Mouse (Mus musculus) hematopoietic stem cell, adult 5-6 weeks (primary cell): ENCODE measurements at regions not wholly inside any gene's neighbourhood (a gene's known extent, or its start where the extent isn't known, plus 50 kb on each side); places are given as distances from the start of the nearest gene placed in this dataset.

Experiments used
- ATAC-seq, 2 experiments: fragments of 125-278 bp in 1 of 2; replicated peaks in 1 of 2; 2 replicates each; pipeline ENCODE4 v1.8.0; 2016 to 2017; ENCODE audit warnings: inconsistent platforms in 2 of 2, mild to moderate bottlenecking in 2 of 2, moderate number of reproducible peaks in 2 of 2, low read depth in 1 of 2, moderate TSS enrichment in 1 of 2; ENCODE audit not compliant: low FRiP score in 2 of 2, poor library complexity in 2 of 2, severe bottlenecking in 2 of 2, insufficient read depth in 1 of 2, low TSS enrichment in 1 of 2

DNA sequence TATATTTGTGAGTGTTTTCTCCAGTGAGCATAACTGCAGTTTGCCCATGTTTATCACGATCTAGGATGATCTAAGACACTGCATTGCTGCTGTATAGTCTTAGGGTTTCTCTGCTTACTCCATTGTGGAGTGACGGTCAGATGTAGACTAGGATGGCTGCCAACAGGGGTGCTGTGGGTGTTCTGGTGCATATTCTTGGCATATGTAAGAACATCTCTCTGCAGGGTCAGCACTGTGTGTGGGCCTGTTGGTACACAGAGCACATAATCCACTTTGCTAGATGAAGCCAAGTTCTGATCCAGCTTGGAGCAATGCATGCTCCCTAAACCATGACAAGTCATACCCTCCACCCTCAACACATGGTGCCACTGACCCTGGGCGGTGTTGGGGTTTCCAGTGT lies 375.4 kb downstream of the Glrx3 start:
- ATAC-seq: no peak

DNA sequence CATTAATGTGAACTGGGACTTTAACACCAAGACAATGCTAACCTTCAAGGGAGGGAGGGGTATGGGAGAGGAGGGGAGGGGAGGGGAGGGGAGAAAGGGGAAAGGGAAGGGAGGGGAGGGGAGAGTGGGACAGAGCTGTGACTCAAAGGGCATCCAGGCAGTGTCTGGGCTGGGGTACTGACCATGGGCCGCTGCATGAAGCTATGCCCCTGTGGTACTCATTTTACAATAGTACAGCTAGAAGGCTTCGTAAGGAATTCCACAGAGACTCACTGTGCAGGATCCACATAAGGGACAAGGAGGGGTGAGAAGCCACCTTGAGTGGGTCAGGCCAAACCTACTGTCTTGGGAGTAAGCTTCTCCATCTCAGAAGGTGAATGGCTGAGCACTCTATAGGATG lies 403.1 kb downstream of the Glrx3 start:
- ATAC-seq: no peak

DNA sequence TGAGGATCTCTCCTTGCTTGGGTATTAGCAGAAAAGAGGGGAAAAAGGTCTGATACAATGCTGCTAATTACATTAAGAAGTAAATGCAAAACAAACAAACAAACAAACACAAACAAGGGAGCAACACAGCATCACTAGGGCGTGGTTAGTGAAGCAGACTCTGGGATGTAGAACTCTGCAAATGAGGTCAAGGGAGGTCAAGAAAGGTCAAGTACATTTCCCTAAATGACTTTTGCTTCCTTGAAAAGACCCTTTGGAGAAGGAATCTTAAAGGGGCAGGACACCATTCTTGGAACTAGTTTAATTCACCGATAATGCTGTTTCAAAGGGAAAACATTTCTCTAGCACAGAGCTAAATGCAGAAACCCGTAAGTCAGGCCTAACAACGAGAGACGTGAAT lies 403.6 kb downstream of the Glrx3 start:
- no peak for ATAC-seq

DNA sequence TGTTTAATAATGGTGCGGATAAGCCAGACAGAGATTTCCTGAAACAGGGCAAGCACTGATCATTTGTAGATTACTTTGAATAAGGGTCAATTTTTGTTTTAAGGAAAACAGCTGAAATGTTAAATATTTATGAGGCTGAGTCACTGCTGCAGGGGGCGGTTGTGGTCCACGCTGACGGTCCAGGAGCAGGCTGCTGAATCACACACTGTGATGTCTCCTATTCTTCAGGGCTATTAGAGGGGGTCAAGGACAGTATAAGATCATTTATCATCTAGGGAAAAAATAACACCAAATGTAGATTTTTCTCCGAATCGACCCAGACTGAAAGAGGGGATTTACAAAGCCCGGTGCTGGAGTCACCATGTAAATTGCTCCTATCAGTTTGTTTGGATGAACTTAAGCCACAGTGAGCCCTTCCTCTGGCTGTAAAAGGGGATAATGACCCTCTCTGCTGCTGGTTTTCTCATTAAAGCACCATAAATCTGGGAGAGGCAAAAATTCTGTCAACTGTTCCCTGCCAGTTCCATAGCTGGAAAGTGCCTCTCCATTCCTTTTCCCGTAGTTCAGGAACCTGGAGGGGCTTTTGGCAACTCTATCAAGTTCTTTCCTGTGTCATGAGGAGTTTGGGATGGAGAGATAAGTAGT lies 404.2 kb downstream of the Glrx3 start:
- ATAC-seq: no peak

DNA sequence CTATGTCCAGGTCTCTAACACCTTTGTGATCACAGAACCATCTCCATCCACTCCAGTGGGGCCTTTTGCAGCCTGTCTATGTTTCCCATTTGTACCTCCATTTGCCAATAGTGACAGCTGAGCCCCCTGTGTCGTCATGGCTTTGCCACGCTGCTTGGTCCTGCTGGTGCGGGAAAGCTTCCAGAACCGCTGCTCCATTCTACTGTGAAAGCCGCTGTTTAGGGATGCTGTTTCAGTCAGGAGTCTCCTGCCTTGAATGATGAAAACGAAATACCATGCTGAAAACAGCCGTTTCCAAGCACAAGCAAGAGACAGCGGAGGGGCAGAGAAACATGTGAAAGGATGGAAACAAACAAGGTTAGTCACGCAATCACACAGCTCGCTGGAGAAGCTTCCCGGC lies 410.4 kb downstream of the Glrx3 start:
- ATAC-seq: no peak

DNA sequence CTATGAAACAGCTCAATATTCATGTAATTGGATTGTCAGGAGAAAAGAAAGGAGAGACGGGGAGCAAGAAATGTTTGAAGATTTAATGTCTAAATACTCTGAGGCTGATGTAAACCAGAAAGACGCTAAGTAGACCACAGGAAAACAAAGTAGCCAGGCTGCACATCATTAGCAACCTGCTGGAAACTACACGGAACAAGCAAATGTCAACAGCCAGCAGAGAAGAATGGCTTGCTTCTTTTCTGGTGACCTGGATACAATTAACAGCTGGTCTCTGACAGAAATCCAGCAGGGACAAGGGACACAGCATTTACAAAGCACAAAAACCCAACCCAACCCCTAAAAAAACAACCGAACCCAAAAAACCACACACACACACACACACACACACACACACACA lies 413.6 kb downstream of the Glrx3 start:
- no peak for ATAC-seq

DNA sequence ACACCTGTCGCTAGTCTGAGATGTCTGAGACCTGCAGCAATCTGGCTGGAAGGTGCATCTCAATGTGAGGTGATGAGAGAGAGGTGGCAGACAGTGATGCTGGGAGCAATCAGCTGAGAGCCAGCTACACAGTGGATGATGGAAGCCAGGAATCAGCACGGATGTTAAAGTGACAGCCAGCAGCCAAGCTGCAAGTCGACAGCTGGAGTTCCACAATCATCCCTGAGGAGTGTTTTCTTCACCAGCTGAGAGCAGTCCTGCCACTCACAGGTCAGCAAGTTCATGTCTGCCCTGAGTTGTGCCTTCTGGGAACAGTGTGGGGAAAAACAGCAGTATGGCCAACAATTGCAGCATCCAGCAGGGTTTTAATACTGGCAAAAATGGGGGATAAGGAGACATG lies 422.3 kb downstream of the Glrx3 start:
- no peak for ATAC-seq

DNA sequence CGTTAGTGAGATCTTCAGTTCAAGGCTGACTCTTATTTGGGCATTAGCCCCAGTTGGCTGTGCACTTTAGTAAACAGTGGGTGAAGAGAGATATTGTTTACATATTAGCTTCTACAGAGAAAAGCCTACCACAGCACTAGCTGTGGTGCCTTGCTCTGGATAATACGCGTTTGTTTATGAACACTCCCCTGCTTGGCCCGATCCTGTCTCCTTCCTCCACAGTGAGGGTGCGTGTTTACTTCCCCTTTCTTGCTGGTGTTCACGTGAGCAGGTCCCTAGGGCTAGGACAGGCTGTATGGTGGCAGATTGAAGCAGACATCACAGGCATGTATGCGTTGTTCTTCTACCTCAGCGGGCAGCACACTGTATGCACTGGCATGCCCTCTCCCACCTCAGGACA lies 423.1 kb downstream of the Glrx3 start:
- ATAC-seq: peak; percentile 94 to 95

DNA sequence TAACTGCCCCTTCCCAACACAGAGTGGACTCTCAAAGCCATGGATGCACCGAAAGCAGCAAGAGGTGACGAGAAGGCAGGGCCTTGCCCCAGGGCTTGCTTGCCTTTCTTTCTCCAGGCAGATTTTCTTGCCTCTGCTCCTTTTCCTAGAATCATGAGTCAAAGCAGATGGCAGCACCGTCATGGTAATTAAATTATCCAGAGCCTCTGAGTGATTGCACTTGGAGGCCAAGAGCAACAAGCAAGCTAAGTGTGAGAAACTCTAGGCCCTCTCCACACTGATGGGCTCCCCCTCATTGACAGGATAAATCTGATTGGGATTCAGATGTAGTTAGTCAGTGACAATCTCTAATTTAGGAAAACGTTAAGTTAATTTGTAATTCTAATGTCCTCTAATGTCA lies 427.5 kb downstream of the Glrx3 start:
- no peak for ATAC-seq

DNA sequence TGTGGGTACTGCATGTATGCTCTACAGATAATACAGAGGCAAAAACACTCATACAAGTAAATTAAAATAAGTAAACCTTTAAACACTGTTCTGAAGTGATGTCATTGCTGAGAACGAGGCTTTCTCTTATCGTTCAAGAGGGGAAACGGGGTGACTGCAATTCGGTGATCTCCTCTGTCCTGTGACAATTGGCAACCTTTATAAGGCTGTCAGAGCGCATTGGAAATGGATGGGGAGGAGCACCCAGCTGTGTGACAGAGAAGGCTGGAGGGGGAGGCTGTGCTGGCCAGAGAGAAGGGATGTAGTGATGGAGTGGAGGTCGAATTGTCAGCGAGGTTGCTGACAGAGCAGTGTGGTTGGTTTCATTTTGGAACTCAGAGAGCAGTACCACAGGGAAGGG lies 428.0 kb downstream of the Glrx3 start:
- ATAC-seq: no peak

DNA sequence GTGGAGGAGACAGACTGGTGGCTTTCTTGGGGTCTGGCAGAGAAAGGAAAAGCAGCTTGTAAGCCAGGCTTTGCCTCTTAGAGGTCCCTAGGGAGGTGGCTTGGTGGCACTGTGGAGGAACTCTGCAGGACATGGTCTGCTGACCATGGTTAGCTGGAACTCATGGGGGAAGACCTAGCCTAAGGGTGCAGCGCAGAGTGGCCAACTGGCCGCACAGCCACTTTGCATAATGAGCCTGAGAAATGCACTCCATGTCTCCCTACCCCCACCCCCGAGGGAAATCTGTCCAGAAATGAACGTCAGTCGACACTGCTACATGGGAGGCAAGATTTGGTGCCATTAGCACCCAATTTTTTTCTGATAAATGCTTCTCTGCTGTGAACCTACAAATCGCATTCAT lies 429.5 kb downstream of the Glrx3 start:
- ATAC-seq: no peak

DNA sequence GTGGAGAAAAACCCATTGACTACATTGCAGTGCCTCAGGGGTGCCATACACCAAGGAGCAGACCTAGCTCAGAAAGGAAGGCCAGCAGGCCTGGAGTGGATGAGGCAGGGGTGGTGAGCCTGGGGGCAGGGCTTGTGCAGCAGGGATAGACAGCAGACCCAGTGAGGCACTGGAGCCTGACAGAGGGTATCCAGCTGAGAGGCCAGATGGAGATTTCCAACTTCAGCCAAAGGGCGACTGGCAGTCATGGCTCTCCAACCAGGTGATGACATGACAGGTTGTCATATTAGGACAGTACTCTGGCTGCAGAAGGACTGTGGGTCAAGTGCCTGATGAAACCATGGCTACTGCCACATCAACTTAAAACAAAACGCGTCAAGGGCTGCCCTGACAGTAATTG lies 431.1 kb downstream of the Glrx3 start:
- no peak for ATAC-seq

DNA sequence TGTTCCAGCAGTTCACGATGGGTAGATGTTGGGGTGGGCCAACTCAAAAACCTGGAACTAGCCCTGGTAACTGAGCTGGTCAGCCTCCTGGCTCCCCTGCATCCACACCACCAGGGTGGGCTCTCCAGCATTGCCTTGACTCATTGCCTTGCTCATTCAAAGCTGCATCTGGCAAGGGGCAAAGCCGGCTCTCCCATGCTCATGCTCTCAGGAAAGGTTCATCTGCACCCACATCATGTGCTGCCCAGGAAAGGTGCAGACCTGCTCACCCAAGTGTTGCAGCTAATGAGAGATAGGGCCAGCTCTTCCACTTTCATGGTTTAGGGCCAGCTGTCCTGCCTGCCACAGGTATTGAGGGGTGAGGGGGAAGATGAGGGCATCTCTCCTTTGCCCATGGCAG lies 437.9 kb downstream of the Glrx3 start:
- ATAC-seq: no peak

DNA sequence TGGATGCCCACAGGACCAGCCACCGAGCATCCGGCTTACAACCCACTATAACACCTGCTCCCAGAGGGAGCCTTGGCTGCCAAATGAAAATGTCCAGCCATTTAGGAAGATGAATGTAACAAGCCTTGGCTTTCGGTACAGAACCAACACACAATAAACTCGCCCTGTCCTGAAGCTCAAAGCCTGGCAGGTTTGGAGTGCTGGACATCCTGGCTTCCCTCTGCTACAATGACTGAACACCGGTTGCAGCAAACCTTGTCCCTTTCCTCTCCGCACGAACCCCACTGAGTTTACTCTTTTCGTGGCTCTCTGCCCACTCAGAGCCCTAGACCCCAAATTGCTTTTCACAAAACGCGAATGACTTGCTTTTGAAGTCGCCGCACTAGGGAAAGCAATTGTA lies 441.9 kb downstream of the Glrx3 start:
- no peak for ATAC-seq

DNA sequence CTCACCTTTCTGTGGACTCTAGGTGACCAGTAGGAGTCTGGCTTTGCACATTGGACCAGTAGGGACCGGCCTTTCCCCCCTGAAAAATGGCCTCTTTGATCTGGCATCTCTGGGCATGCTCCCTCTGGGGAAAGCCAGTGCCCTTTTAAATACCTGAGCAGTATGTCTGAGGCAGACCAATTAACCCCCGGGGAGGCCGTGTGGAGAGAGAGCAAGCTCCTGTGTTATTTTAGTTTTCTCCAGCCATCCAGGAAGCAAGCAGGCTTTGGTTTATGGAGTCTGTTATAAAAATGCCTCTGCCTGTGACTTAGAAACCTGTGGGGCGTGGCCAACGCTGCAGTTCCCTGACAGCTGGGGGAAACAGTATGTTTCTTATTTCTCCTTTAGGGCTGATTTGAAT lies 445.5 kb downstream of the Glrx3 start:
- no peak for ATAC-seq

DNA sequence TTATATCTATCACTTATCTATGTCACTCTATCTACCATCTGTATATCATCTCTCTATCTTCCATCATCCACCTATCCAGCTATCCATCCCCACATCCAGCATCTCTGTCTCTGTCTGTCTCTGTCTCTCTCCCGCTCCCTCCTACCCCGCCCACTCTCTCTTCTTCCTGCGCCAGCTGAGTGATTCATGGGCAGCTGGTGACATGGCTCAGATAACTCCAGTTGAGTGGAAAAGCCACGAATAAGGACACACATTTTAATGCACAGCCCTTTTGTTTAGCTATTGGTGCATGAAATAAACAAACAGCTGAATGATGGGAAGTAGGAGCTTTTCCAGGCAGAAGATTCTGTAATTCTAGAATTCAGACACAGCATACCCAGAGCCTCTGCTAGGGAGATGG lies 446.3 kb downstream of the Glrx3 start:
- ATAC-seq: no peak

DNA sequence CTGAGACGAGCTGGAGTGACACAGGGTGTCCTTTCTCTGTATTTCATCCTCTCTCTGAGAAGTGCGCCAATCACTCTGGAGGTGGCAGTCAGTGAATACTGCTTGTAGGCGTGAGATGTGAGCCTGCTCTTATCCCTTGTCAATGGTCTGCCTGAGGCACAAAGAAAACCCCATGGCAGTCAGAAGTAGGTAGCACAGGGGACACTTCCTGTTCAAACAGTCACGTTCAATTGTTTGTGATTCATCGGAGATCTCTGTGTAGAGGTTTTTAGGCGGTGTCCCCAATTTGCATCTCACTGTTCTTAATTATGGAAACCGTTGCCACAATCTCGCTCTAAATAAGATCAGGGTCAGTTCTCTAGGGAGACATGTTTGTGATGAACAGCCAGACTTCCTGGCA lies 447.7 kb downstream of the Glrx3 start:
- ATAC-seq: no peak

DNA sequence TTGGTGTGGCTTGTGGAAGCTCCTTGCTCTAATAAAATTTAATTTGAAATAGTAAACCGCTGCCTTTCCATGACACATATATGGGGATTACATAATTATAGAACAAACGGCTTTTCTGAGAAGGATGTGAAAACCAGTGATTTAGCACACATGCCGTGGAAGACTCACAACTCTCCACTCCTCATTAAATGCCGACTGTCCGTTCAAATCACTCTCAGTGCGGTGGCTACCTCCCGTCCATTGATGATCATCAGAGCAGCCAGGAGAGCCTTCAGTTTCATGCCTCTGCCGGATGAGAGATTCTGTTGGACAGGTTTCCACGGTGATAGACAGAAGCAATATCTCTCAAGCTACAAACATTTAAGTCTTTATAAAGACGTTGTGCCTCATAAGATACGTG lies 451.3 kb downstream of the Glrx3 start:
- no peak for ATAC-seq

DNA sequence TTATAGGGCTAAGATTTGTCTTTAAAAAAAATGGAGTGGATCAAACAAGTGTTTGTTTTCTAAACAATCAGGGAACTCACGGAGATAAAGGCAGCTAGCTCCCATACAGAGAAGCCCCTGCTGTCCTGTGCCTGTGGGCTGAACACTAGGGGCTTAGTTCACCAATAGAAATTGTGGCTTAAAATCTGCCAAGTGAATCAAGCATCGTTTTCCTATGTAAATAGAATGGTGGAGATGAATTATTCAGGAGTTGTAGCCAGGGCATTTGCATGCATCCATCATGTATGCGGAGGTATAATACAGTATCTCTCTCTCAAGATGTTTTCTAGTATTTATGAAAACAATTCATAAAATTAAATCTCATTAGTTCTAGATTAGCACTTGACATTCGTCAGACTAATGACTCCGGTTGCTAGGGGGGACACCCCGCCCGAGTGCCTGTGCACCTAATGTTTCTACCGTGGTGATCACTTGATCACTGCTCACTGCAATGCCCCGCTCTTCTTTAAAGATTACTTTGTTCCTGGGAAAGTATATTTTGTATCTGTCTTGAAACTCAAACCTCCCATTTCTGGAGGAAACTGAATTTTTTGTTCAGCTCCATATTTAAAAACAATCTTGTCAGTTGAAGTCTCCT lies 469.1 kb downstream of the Glrx3 start:
- ATAC-seq: no peak
